Mouse (Mus musculus) heart, embryonic 10.5 days (tissue): ENCODE data around the gene Myo3b. TPM values are rescaled to one million over a fixed set of nuclear protein-coding genes. Genes with fewer than 3 reads are reported as not detected.

Experiments used
- DNase-seq: peaks from one replicate; pipeline ENCODE4 v3.0.0-alpha.2; 2017; ENCODE audit warnings: low spot score
- H3K27ac ChIP-seq: fragments of 300-500 bp; sonication (generic); 2 replicates; pipeline ENCODE4 v1.5.1; 2016; ENCODE audit warnings: mild to moderate bottlenecking
- H3K27me3 ChIP-seq: fragments of 300-500 bp; sonication (generic); 2 replicates; pipeline ENCODE4 v1.6.1; 2016; ENCODE audit warnings: mild to moderate bottlenecking; ENCODE audit not compliant: poor library complexity, insufficient read depth, severe bottlenecking
- H3K36me3 ChIP-seq: fragments of 300-500 bp; sonication (generic); 2 replicates; pipeline ENCODE4 v1.6.1; 2016; ENCODE audit warnings: mild to moderate bottlenecking, moderate library complexity
- H3K4me1 ChIP-seq: fragments of 300-500 bp; sonication (generic); 2 replicates; pipeline ENCODE4 v1.6.1; 2016; ENCODE audit warnings: mild to moderate bottlenecking
- H3K4me3 ChIP-seq: fragments of 300-500 bp; sonication (generic); 2 replicates; pipeline ENCODE4 v1.5.1; 2016; ENCODE audit warnings: mild to moderate bottlenecking, moderate library complexity
- H3K9me3 ChIP-seq: fragments of 300-500 bp; sonication (generic); 2 replicates; pipeline ENCODE4 v1.6.1; 2016; ENCODE audit warnings: mild to moderate bottlenecking, moderate library complexity
- WGBS: fragments of 180-500 bp; shearing (Covaris S2); methylation state at CpG from one replicate; pipeline ENCODE4 v1.1.7; 2016; 5-methylcytosine and 5-hydroxymethylcytosine counted together
- polyA plus RNA-seq: library from polyadenylated mRNA; unstranded; fragments of >200 nt; fragmentation: Nextera tagmentation; extraction: Ambion mirVana; gene quantifications from 2 replicates; pipeline ENCODE4 v1.2.1, GENCODE M21; 2016

Gene Myo3b
- polyA plus RNA-seq, 1 experiment from 2014 or later, result 0.25 TPM

GRCm38 (mm10) chr2:70118376-70119264 is 79.7 kb downstream of the Myo3b start:
- Histone ChIP-seq H3K27me3 (peaks cover 7% of the 10 kb centered on the region; the same call in 1 of the 2 replicates), H3K4me3 (no peak overlapping the region), H3K9me3 (no peaks in the 10 kb centered on the region), H3K36me3 (no peaks in the 10 kb centered on the region), H3K27ac (no peak overlapping the region), H3K4me1 (0 out of 2 replicates have a peak, but pooled peaks cover 7% of the 10 kb centered on the region)
- no peak for DNase-seq
- 35% methylated on average over 16 of the region's 16 CpGs for WGBS

DNA sequence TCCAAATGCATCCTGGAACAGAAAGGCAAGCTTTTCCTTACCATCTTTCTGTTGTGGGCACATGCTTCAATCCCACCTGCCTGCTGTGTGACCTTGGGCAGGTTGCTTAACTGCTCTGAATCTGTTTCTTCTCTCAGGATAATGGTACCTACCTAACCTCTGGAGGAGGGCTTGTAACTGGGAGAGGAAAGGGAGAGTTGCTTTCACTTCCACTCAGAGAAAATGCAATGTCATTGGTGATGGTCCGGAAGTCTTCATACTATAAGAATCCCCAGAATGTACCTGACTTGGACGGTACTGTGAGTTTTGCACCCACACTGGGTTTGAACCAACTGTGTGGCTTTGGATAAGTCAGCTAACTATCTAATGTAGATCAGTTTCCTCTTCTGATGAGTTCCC is 80.3 kb downstream of the Myo3b start:
- no peaks in the 10 kb centered on the region for H3K36me3 ChIP-seq
- no peak overlapping the region for H3K4me3 ChIP-seq
- 0 out of 2 replicates have a peak, but pooled peaks cover 7% of the 10 kb centered on the region for H3K4me1 ChIP-seq
- no peak for DNase-seq
- H3K27me3 ChIP-seq, result peaks cover 7% of the 10 kb centered on the region; the same call in 1 of the 2 replicates
- 90% methylated on average over 2 of the region's 2 CpGs for WGBS
- no peaks in the 10 kb centered on the region for H3K9me3 ChIP-seq
- H3K27ac ChIP-seq, result no peak overlapping the region

DNA sequence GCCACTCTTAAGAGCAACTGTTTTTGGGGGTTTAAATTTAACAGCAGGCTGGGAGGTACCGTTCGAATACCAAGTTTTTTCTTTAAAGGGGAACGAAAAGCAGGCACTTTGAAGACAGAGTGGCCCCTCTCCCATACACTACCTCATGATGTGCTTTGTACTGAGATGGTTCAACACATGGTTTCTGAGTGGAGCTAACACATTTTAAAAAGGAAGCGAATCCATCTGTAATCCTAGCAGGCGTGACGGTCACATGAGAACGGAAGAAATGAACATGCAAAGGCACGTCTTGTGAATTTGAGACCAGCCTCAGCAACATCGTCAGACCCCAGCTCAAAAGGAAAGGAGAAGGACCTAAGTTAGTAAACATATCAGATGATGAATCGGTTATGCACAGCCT is 87.4 kb downstream of the Myo3b start:
- no peak for DNase-seq
- Histone ChIP-seq H3K27me3 (peaks cover 32% of the 10 kb centered on the region), H3K9me3 (no peaks in the 10 kb centered on the region), H3K36me3 (no peaks in the 10 kb centered on the region), H3K27ac (no peak overlapping the region), H3K4me1 (no peaks in the 10 kb centered on the region; the same call in 1 of the 2 replicates), H3K4me3 (no peak overlapping the region)
- 70% methylated on average over 10 of the region's 10 CpGs for WGBS

DNA sequence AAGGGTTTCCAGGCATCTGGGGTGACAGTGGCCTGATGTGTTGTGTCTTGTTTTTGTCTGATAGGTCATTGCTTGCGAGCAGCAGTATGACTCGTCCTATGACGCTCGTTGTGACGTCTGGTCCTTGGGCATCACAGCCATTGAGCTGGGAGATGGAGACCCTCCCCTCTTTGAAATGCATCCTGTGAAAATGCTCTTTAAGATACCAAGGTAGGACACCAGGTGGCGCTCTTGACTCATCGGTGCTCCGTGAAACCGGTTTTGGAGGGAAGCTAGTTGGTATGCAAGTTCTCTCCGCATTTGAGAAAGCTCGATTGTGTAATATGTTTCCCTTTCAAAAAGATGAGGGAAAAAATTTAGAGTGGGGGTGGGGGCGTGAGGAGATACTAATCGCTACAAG is 87.9 kb downstream of the Myo3b start:
- Histone ChIP-seq H3K27ac (no peak overlapping the region), H3K36me3 (no peaks in the 10 kb centered on the region), H3K4me3 (no peak overlapping the region), H3K27me3 (peaks cover 32% of the 10 kb centered on the region), H3K4me1 (no peaks in the 10 kb centered on the region; the same call in 1 of the 2 replicates), H3K9me3 (no peaks in the 10 kb centered on the region)
- DNase-seq, result peak; percentile 85
- 1% methylated on average over 13 of the region's 13 CpGs for WGBS

- 16% methylated on average over 21 of the region's 21 CpGs for WGBS
- no peak for DNase-seq
- peaks cover 32% of the 10 kb centered on the region for H3K27me3 ChIP-seq
- no peak overlapping the region for H3K27ac ChIP-seq
- H3K9me3 ChIP-seq, result no peaks in the 10 kb centered on the region
- H3K4me3 ChIP-seq, result 0 out of 2 replicates have a peak overlapping the region, but pooled peaks have one; percentile 12
- no peaks in the 10 kb centered on the region for H3K36me3 ChIP-seq
- H3K4me1 ChIP-seq, result no peaks in the 10 kb centered on the region; the same call in 1 of the 2 replicates
These were observed 88.6 kb downstream of the Myo3b start for GRCm38 (mm10) chr2:70127351-70128148.

DNA sequence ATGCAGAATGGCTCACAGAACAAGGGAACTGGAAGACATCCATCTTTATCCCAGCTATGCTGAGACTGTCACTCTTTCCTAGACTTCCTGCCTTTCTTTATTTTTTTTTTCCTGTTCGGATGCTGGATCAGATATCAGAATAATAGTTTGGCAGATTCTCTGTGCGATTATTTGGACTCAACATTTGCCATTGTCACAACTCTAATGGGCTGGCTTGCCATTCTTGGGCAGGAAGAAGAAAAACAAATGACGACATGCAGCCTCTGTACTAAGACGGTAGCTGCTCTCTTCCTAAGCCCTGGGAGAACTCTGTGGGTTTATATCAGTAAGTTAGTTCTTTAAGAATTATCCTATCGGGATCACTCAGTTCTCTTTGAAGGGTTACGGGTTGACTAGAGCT is 89.7 kb downstream of the Myo3b start:
- no peaks in the 10 kb centered on the region for H3K36me3 ChIP-seq
- WGBS, result 59% methylated on average over 6 of the region's 6 CpGs
- H3K4me1 ChIP-seq, result no peaks in the 10 kb centered on the region; the same call in 1 of the 2 replicates
- no peak overlapping the region for H3K4me3 ChIP-seq
- no peak for DNase-seq
- no peak overlapping the region for H3K27ac ChIP-seq
- H3K9me3 ChIP-seq, result no peaks in the 10 kb centered on the region
- H3K27me3 ChIP-seq, result peaks cover 32% of the 10 kb centered on the region

DNA sequence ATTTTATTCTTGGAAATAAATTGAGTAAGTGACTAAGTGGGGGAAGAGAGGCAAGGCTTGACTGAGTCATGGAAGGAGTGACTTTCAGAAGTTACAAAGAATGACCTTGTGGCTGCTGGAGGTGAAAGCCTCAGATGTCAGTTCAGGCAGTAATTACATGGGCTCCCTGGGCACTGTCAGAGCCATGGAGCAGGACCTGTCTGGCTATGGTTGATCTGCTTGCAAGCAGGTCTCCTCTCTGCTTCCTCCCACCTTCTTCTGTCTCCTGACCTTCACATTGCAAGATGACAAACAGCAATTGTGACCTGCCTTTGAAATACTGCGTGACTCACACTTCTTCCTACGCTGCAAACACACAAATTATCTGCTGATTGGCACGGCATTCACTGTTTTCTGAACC is 90.6 kb downstream of the Myo3b start:
- 54% methylated on average over 3 of the region's 3 CpGs for WGBS
- no peaks in the 10 kb centered on the region for H3K36me3 ChIP-seq
- H3K27me3 ChIP-seq, result peaks cover 36% of the 10 kb centered on the region
- H3K4me1 ChIP-seq, result no peaks in the 10 kb centered on the region; the same call in 1 of the 2 replicates
- no peak overlapping the region for H3K27ac ChIP-seq
- no peak overlapping the region for H3K4me3 ChIP-seq
- DNase-seq, result no peak
- H3K9me3 ChIP-seq, result no peaks in the 10 kb centered on the region

DNA sequence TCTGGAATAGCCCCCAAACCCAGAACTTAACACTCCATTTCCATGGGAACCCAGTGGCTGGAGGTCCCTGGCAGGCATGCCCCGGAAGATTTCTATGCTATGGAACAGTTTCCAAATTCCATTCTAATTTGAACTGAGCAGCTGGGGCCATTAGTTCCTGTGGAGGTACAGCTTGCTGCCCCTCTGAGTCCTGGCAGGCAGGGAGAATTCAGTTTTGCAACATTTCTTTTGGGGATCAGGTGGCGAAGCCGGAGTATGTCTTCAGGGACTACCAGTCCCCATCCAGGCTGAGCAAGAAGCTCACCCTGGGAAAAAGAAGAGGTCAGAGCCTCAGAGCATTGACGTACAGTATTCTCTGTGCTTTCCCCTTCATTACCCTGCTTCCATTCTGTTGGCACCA is 94.4 kb downstream of the Myo3b start:
- WGBS, result 84% methylated on average over 4 of the region's 4 CpGs
- H3K9me3 ChIP-seq, result no peaks in the 10 kb centered on the region
- no peak for DNase-seq
- no peak overlapping the region for H3K4me3 ChIP-seq
- H3K4me1 ChIP-seq, result no peaks in the 10 kb centered on the region
- no peak overlapping the region for H3K27ac ChIP-seq
- H3K36me3 ChIP-seq, result no peaks in the 10 kb centered on the region
- peaks cover 9% of the 10 kb centered on the region; the same call in 1 of the 2 replicates for H3K27me3 ChIP-seq

DNA sequence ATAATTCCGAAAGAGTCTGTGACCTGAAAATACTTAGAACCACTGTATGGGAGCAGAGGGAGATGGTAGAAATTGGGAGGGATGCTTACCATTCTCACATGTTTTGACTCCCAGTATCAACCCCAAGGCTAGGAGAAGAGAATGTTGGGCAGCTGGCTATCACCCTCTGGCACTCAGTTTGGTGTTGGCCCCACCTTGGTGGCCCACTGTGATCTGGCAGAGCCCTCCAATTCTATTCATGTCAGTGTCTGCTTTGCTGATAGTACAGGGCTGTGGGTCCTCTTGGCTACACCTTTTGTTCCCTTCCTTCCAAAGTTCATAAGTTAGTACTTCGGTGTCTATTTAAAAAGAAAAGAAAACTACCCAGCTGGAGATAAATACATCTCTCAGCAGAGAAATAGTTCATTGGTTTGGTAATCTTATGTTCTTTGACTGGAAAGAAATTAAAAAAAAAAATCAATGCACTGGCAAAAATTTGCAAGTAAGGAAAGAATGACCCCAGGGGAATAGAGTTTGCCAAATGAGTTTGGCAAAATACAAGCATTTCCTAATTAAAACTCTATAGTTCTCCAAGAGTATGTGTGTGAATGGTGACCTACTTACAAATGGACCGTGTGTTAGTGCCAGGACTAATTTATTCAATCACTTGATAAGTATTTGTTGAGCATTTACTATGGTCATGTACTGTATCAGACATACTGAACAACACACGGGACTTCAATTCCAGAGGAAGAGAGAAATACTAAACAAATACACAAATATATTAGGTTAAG is 98.5 kb downstream of the Myo3b start:
- WGBS, result 89% methylated on average over 4 of the region's 4 CpGs
- Histone ChIP-seq H3K4me1 (no peaks in the 10 kb centered on the region), H3K27me3 (peaks cover 9% of the 10 kb centered on the region; the same call in 1 of the 2 replicates), H3K4me3 (no peak overlapping the region), H3K27ac (no peak overlapping the region), H3K36me3 (no peaks in the 10 kb centered on the region), H3K9me3 (no peaks in the 10 kb centered on the region)
- DNase-seq, result no peak

DNA sequence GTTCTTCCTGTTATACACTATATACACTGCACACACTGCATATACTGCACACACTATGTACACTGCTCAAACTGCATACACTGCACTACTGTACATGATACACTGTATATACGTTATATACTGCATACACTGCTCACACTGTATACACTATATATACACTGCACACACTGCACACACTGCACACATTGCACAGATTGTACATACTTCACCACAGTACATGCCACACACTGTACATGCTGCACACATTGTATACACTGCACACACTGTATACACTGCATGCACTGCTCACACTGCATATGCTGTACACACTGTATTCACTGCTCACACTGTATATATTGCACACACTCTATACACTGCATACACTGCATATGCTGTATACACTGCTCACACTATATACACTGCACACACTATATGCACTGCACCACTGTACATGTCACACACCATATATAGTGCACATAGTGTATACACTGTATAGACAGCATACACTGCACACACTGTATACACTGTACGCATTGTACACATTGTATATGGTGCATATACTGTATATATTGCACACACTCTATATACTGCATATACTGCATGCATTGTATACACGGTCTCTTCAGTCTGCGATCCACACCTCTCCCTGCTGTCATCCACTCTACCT is 104.7 kb downstream of the Myo3b start:
- 86% methylated on average over 4 of the region's 4 CpGs for WGBS

DNA sequence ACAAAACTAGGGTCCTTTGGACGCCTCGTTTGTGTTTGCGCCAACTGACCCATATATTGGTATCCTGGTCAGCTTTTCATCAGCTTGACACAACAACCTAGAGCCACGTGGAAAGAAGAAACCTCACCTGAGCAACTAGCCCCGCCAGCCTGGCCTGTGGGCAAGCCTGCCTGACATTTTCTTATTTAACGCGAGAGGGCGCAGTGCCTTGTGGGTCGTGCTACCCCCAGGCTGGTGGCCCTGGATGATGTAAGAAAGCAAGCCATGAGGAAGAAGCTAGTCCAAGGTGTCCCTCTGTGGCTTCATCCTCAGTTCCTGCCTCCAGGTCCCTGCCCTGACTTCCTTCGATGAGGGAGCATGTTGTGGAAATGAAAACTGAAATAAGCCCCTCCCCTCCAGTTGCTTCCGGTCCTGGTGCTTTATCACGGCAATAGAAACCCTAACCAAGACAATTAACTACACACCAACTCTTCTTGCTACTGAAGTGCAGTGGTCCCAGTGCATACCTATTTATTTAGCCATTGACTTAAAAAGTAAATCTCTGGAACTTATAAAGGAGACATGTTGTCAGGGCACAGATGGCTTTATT is 108.2 kb downstream of the Myo3b start:
- Histone ChIP-seq H3K36me3 (no peaks in the 10 kb centered on the region), H3K4me1 (no peaks in the 10 kb centered on the region), H3K27me3 (no peaks in the 10 kb centered on the region), H3K27ac (no peak overlapping the region), H3K9me3 (no peaks in the 10 kb centered on the region), H3K4me3 (no peak overlapping the region)
- DNase-seq, result no peak
- 50% methylated on average over 12 of the region's 12 CpGs for WGBS

More for the DNA sequence above, 104.7 kb downstream of the Myo3b start:
- Histone ChIP-seq H3K4me3 (no peak overlapping the region), H3K27ac (no peak overlapping the region), H3K4me1 (no peaks in the 10 kb centered on the region), H3K36me3 (no peaks in the 10 kb centered on the region), H3K9me3 (no peaks in the 10 kb centered on the region), H3K27me3 (no peaks in the 10 kb centered on the region)
- no peak for DNase-seq
